Mouse (Mus musculus) lung, postnatal 0 days (tissue): ENCODE results near the gene Fbn1.

Experiments used
- CTCF ChIP-seq: IDR thresholded peaks from 2 replicates; pipeline ENCODE4 v1.5.1; 2016; ENCODE audit warnings: antibody characterized with exemption, mild to moderate bottlenecking
- EP300 ChIP-seq: IDR thresholded peaks from 2 replicates; pipeline ENCODE4 v1.6.1; 2016; ENCODE audit warnings: antibody characterized with exemption, mild to moderate bottlenecking, control low read depth

- TF ChIP-seq EP300 = no peak
- no peak for TF ChIP-seq CTCF
Measured at GRCm38 (mm10) chr2:125354587-125354986, 153.2 kb downstream of the Fbn1 start.
